Mouse (Mus musculus) cerebellum, postnatal 36 days (tissue): ENCODE data around the gene Ing5.
"Not testable (repeated sequence)": the region's sequence is repeated elsewhere in the genome, so short reads cannot be mapped to it uniquely, and the experiment has no call there.

Source experiments
- DNase-seq, 2 experiments: peaks; one replicate each; pipeline ENCODE4 v3.0.0; 2021 to 2022; ENCODE audit warnings: mixed read lengths in 2 of 2

Gene Ing5

GRCm38 (mm10) chr1:93811495-93812039 lies 7.8 kb downstream of the Ing5 start:
- peak in 1 of 2 experiments; percentile 33 for DNase-seq

- DNase-seq: no peak
Observed at GRCm38 (mm10) chr1:93817823-93818532, 14.2 kb downstream of the Ing5 start.

GRCm38 (mm10) chr1:93818722-93819121 lies 15.0 kb downstream of the Ing5 start:
- DNase-seq: no peak

GRCm38 (mm10) chr1:93823796-93824495 lies 20.2 kb downstream of the Ing5 start:
- DNase-seq: no peak

- DNase-seq: peak in 1 of 2 experiments; percentile 28
Observed at GRCm38 (mm10) chr1:93824609-93825008, 20.8 kb downstream of the Ing5 start, which contains the start of gene D2hgdh. Gene D2hgdh (plus strand): TSS chr1:93824909.

GRCm38 (mm10) chr1:93825105-93825674 lies 21.4 kb downstream of the Ing5 start:
- DNase-seq: peak; percentile 96 to 98

GRCm38 (mm10) chr1:93825771-93826539 lies 22.2 kb downstream of the Ing5 start:
- DNase-seq: peak in 1 of 2 experiments; percentile 27

- no peak for DNase-seq
Observed at GRCm38 (mm10) chr1:93826540-93826835, 22.7 kb downstream of the Ing5 start.

- not testable (repeated sequence) for DNase-seq
Observed at GRCm38 (mm10) chr1:93832754-93833360, 29.1 kb downstream of the Ing5 start.

GRCm38 (mm10) chr1:93834671-93835150 lies 30.9 kb downstream of the Ing5 start:
- no peak for DNase-seq

GRCm38 (mm10) chr1:93835211-93835610 lies 31.4 kb downstream of the Ing5 start:
- DNase-seq: no peak

GRCm38 (mm10) chr1:93835876-93836531 lies 32.2 kb downstream of the Ing5 start:
- DNase-seq: no peak

GRCm38 (mm10) chr1:93836532-93836913 lies 32.8 kb downstream of the Ing5 start:
- DNase-seq: no peak

- no peak for DNase-seq
Observed at GRCm38 (mm10) chr1:93837335-93837734, 33.6 kb downstream of the Ing5 start.

GRCm38 (mm10) chr1:93838569-93838968 lies 34.8 kb downstream of the Ing5 start:
- DNase-seq: not testable (repeated sequence)

GRCm38 (mm10) chr1:93845766-93846366 lies 42.1 kb downstream of the Ing5 start:
- not testable (repeated sequence) for DNase-seq

GRCm38 (mm10) chr1:93855790-93856189 lies 52.0 kb downstream of the Ing5 start:
- not testable (repeated sequence) for DNase-seq

- no peak for DNase-seq
Observed at GRCm38 (mm10) chr1:93857370-93857769, 53.6 kb downstream of the Ing5 start.

- peak in 1 of 2 experiments; percentile 21 for DNase-seq
Observed at GRCm38 (mm10) chr1:93857991-93858390, 54.2 kb downstream of the Ing5 start.

- DNase-seq: no peak
Observed at GRCm38 (mm10) chr1:93859619-93860018, 55.9 kb downstream of the Ing5 start.

- not testable (repeated sequence) for DNase-seq
Observed at GRCm38 (mm10) chr1:93861048-93861447, 57.3 kb downstream of the Ing5 start, which contains the start of gene Gal3st2. Gene Gal3st2 (plus strand): TSS chr1:93861306.
